In the genomic region with DNA sequence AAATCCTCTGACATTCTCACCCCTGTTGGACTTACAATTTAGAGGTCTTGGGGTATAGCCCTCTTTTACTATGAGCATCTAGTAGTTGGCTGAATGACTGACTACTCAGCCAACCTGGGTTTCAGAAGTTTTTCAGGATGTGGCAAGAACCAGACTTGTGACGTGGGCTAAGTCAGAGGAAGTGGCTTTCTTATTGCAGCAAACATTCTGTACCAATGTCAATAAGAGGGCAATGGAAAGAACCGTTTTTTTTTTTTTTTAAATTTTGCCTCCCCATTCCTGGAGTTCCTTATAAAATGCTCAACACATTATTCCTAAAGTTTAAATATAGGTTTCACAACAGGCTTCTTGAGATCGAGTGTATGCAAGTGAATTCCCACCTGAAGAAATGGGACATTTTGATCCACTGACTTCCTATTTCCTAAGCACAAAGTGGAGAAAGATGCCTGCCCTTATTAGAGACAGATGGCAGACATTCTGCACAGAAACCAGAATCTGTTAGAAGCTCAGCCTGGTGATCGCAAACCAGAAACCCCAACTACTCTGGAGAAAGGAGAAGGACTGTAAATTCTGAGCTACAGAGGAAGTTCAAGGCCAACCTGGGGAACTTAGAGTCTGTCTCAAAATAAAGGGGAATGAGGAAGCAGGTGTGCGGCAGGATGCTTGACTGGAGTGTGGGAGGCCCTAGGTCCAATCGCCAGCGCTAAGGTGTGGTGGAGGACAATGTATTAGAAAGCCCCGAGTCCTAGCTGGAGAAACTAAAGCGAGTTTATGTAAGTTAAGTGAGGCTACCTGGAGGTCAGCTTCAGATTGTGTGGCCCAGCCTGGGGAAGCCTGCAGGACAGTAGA, we compare ENCODE assay signal across 8 mouse cellular contexts. TPM values are rescaled to one million over a fixed set of nuclear protein-coding genes. Genes with fewer than 3 reads are reported as not detected.
DNase-seq lines count a peak whose midpoint lies in the region; ATAC-seq and TF ChIP-seq lines count a peak whose summit lies in the region.

No protein-coding gene starts in this region.

- peak overlapping the region; percentile 97 for H3K27ac ChIP-seq in heart, embryonic 10.5 days
- no peak overlapping the region for H3K27ac ChIP-seq in lung, embryonic 16.5 days (ENCODE audit: low read length)
- 0 out of 2 replicates have a peak overlapping the region, but pooled peaks have one; percentile 24 for H3K27ac ChIP-seq in stomach, postnatal 0 days (replicated peaks)

- H3K9me3 ChIP-seq in heart, embryonic 10.5 days: no peaks in the 10 kb centered on the region
- no peaks in the 10 kb centered on the region for H3K9me3 ChIP-seq in lung, embryonic 16.5 days (ENCODE audit: control insufficient read depth, low read length)
- no peaks in the 10 kb centered on the region for H3K9me3 ChIP-seq in stomach, postnatal 0 days (ENCODE audit: control insufficient read depth, low read length)

- no peak for DNase-seq in heart, embryonic 10.5 days (ENCODE audit: low spot score)
- no peak for DNase-seq in heart, postnatal 10 days
- peak; percentile 73 for DNase-seq in MEL-GATA-1-ER (ENCODE audit: extremely low read depth, low read depth)
- no peak for DNase-seq in stomach, postnatal 0 days (ENCODE audit: low spot score)
- no peak for DNase-seq in cerebellum, adult 18-20 months

- H3K4me2 ChIP-seq in lung, embryonic 16.5 days (ENCODE audit: low read depth, low read length): peak overlapping the region; percentile 75
- H3K4me2 ChIP-seq in stomach, postnatal 0 days (replicated peaks; ENCODE audit: low read depth): peak overlapping the region; percentile 98

- no peak overlapping the region for H3K9ac ChIP-seq in lung, embryonic 16.5 days (ENCODE audit: low read length)
- no peak overlapping the region for H3K9ac ChIP-seq in stomach, postnatal 0 days (ENCODE audit: low read length)

- intact Hi-C loops in heart, postnatal 10 days (cut with DNase I): loop anchor here (2.0 kb wide), 1 partner anchor 121 kb away; the partner anchor contains the start of gene Klhl20

- peak overlapping the region; percentile 90 for H3K4me3 ChIP-seq in heart, embryonic 10.5 days
- H3K4me3 ChIP-seq in lung, embryonic 16.5 days (ENCODE audit: low read length): peak overlapping the region; percentile 86
- H3K4me3 ChIP-seq in stomach, postnatal 0 days (ENCODE audit: low read depth, low read length): peak overlapping the region; percentile 92

- no peak for TF ChIP-seq EP300 in stomach, postnatal 0 days (optimal IDR thresholded peaks at IDR 0.05)

- no peaks in the 10 kb centered on the region for H3K27me3 ChIP-seq in heart, embryonic 10.5 days (ENCODE audit: insufficient read depth, poor library complexity, severe bottlenecking)
- no peaks in the 10 kb centered on the region for H3K27me3 ChIP-seq in lung, embryonic 16.5 days (ENCODE audit: control insufficient read depth, insufficient read depth, low read depth, low read length)
- no peaks in the 10 kb centered on the region for H3K27me3 ChIP-seq in stomach, postnatal 0 days (ENCODE audit: control insufficient read depth, insufficient read depth, low read length)

- H3K4me1 ChIP-seq in heart, embryonic 10.5 days: peaks cover 31% of the 10 kb centered on the region
- peaks cover 21% of the 10 kb centered on the region for H3K4me1 ChIP-seq in lung, embryonic 16.5 days (replicated peaks; ENCODE audit: control insufficient read depth, insufficient read depth, low read length)
- H3K4me1 ChIP-seq in stomach, postnatal 0 days (replicated peaks; ENCODE audit: control insufficient read depth, insufficient read depth): peaks cover 3% of the 10 kb centered on the region

- ATAC-seq in hematopoietic stem cell, adult 5-6 weeks (replicated peaks in 1 of 2; ENCODE audit: insufficient read depth in 1 of 2, low FRiP score in 2 of 2, low TSS enrichment in 1 of 2, low read depth in 1 of 2, poor library complexity in 2 of 2, severe bottlenecking in 2 of 2): peak; percentile 65 to 76
- ATAC-seq in lung, embryonic 16.5 days (ENCODE audit: low read depth): peak; percentile 24
- ATAC-seq in stomach, postnatal 0 days (ENCODE audit: low FRiP score, low TSS enrichment): peak; percentile 27; the same call in 1 of the 2 replicates
- no peak for ATAC-seq in erythroid progenitor cell, adult 5-6 weeks (replicated peaks; ENCODE audit: low FRiP score, poor library complexity, severe bottlenecking)

- WGBS in heart, embryonic 10.5 days: 68% methylated on average over 9 of the region's 9 CpGs
- WGBS in lung, embryonic 16.5 days: 58% methylated on average over 9 of the region's 9 CpGs
- 67% methylated on average over 9 of the region's 9 CpGs for WGBS in stomach, postnatal 0 days

- no peak for TF ChIP-seq CTCF in stomach, postnatal 0 days (IDR thresholded peaks at IDR 0.05; ENCODE audit: low read depth)

- peaks cover 6% of the 10 kb centered on the region for H3K36me3 ChIP-seq in heart, embryonic 10.5 days
- peaks cover 2% of the 10 kb centered on the region; the same call in 1 of the 2 replicates for H3K36me3 ChIP-seq in lung, embryonic 16.5 days (ENCODE audit: control insufficient read depth, insufficient read depth, low read length)
- no peaks in the 10 kb centered on the region for H3K36me3 ChIP-seq in stomach, postnatal 0 days (ENCODE audit: control insufficient read depth, insufficient read depth, low read length)

RNA-seq across cellular contexts. Expression of gene Prdx6, which starts 0.6 kb away (rescaled TPM):
- 537 and 587 TPM in 2 replicates for polyA plus RNA-seq in heart, embryonic 10.5 days (2016; fragmentation: Nextera tagmentation; extraction: Ambion mirVana)
- 100 to 1,000 TPM; 230 to 240 TPM for total RNA-seq in heart, postnatal 10 days (2021)
- total RNA-seq in hematopoietic stem cell, adult 5-6 weeks (2017): 432 and 477 TPM in 2 replicates
- polyA plus RNA-seq in lung, embryonic 16.5 days (2015; fragmentation: Nextera tagmentation; extraction: Ambion mirVana): 458 and 477 TPM in 2 replicates
- polyA plus RNA-seq in stomach, postnatal 0 days (2015; fragmentation: Nextera tagmentation; extraction: Ambion mirVana): 278 and 293 TPM in 2 replicates
- 50.3 and 52.6 TPM in 2 replicates for total RNA-seq in erythroid progenitor cell, adult 5-6 weeks (2015; ENCODE audit: low replicate concordance)
- total RNA-seq in erythroid progenitor cell, adult 5-6 weeks (2017; ENCODE audit: low replicate concordance): 44.5 and 48.9 TPM in 2 replicates
